Mouse (Mus musculus): Measurements from ENCODE around the gene Gm17490. TPM values are rescaled to one million over a fixed set of nuclear protein-coding genes. Genes with fewer than 3 reads are reported as not detected.
"Not testable (repeated sequence)": the region's sequence is repeated elsewhere in the genome, so short reads cannot be mapped to it uniquely, and the experiment has no call there.

The Gm17490 gene
- polyA plus RNA-seq, 1 experiment from 2014 or later = not detected

GRCm38 (mm10) chr2:11619598-11619997 lies 6.5 kb downstream of the Gm17490 start:
- Histone ChIP-seq H3K36me3 (no peaks in the 10 kb centered on the region), H3K27me3 (no peaks in the 10 kb centered on the region), H3K9me3 (0 out of 2 replicates have a peak, but pooled peaks cover 5% of the 10 kb centered on the region), H3K4me3 (no peak overlapping the region), H3K4me2 (no peak overlapping the region), H3K27ac (no peak overlapping the region), H3K4me1 (replicated peaks) (no peaks in the 10 kb centered on the region), H3K9ac (no peak overlapping the region)
- ATAC-seq (ENCODE audit: low FRiP score) = no peak
- WGBS = 76% methylated on average over 2 of the region's 2 CpGs

- Histone ChIP-seq H3K4me1 (replicated peaks) (no peaks in the 10 kb centered on the region), H3K4me2 (no peak overlapping the region), H3K4me3 (no peak overlapping the region), H3K9me3 (0 out of 2 replicates have a peak, but pooled peaks cover 5% of the 10 kb centered on the region), H3K36me3 (no peaks in the 10 kb centered on the region), H3K9ac (no peak overlapping the region), H3K27ac (no peak overlapping the region), H3K27me3 (no peaks in the 10 kb centered on the region)
- no peak for ATAC-seq (ENCODE audit: low FRiP score)
- WGBS = 93% methylated on average over 9 of the region's 9 CpGs
These were observed 9.2 kb downstream of the Gm17490 start for GRCm38 (mm10) chr2:11616846-11617245.

- H3K4me2 ChIP-seq; H3K4me3 ChIP-seq; H3K36me3 ChIP-seq; ATAC-seq (ENCODE audit: low FRiP score); H3K27ac ChIP-seq; H3K9me3 ChIP-seq; H3K9ac ChIP-seq; H3K27me3 ChIP-seq; H3K4me1 ChIP-seq (replicated peaks): not testable (repeated sequence)
- 89% methylated on average over 6 of the region's 6 CpGs for WGBS
These were observed 13.1 kb downstream of the Gm17490 start for GRCm38 (mm10) chr2:11612939-11613338.

GRCm38 (mm10) chr2:11606718-11607117 lies 19.3 kb downstream of the Gm17490 start:
- H3K4me2 ChIP-seq; H3K36me3 ChIP-seq; H3K9ac ChIP-seq; H3K4me3 ChIP-seq; H3K9me3 ChIP-seq; H3K27me3 ChIP-seq; H3K27ac ChIP-seq; ATAC-seq (ENCODE audit: low FRiP score); H3K4me1 ChIP-seq (replicated peaks): not testable (repeated sequence)
- WGBS = 87% methylated on average over 4 of the region's 4 CpGs

- no peak overlapping the region for H3K9ac ChIP-seq
- H3K27ac ChIP-seq = no peak overlapping the region
- no peak for ATAC-seq (ENCODE audit: low FRiP score)
- H3K9me3 ChIP-seq = no peaks in the 10 kb centered on the region
- H3K4me1 ChIP-seq (replicated peaks) = peaks cover 17% of the 10 kb centered on the region
- H3K36me3 ChIP-seq = peaks cover 12% of the 10 kb centered on the region
- H3K4me3 ChIP-seq = no peak overlapping the region
- no peak overlapping the region for H3K4me2 ChIP-seq
- no peaks in the 10 kb centered on the region for H3K27me3 ChIP-seq
These were observed 21.2 kb downstream of the Gm17490 start for GRCm38 (mm10) chr2:11604911-11605310.

GRCm38 (mm10) chr2:11604053-11604452 lies 22.0 kb downstream of the Gm17490 start, which contains the start of gene Rbm17:
Gene Rbm17, minus strand, starts transcription at chr2:11604153.
- Histone ChIP-seq H3K4me3 (peak within 1 kb of the TSS; percentile 96), H3K36me3 (peaks cover 19% of the 10 kb centered on the region), H3K4me1 (replicated peaks) (peaks cover 17% of the 10 kb centered on the region), H3K9me3 (no peaks in the 10 kb centered on the region), H3K9ac (peak within 1 kb of the TSS; percentile 93), H3K27ac (peak within 1 kb of the TSS; percentile 78), H3K4me2 (peak within 1 kb of the TSS; percentile 76), H3K27me3 (no peaks in the 10 kb centered on the region)
- no peak for ATAC-seq (ENCODE audit: low FRiP score)
- WGBS = 82% methylated on average over 5 of the region's 5 CpGs

- peak; percentile 100 for ATAC-seq (ENCODE audit: low FRiP score)
- H3K9me3 ChIP-seq = no peaks in the 10 kb centered on the region
These were observed 23.3 kb downstream of the Gm17490 start for GRCm38 (mm10) chr2:11602506-11603489.

GRCm38 (mm10) chr2:11601795-11602194 lies 24.3 kb downstream of the Gm17490 start:
- Histone ChIP-seq H3K27me3 (no peaks in the 10 kb centered on the region), H3K4me2 (peak overlapping the region; percentile 76), H3K9me3 (no peaks in the 10 kb centered on the region), H3K36me3 (peaks cover 42% of the 10 kb centered on the region), H3K9ac (peak overlapping the region; percentile 93), H3K27ac (no peak overlapping the region), H3K4me3 (peak overlapping the region; percentile 96), H3K4me1 (replicated peaks) (peaks cover 17% of the 10 kb centered on the region)
- WGBS = 88% methylated on average over 6 of the region's 6 CpGs
- ATAC-seq (ENCODE audit: low FRiP score) = no peak

More at GRCm38 (mm10) chr2:11602506-11603489, 23.3 kb downstream of the Gm17490 start:
- Histone ChIP-seq H3K27me3 (no peaks in the 10 kb centered on the region), H3K4me3 (peak overlapping the region; percentile 96), H3K27ac (peak overlapping the region; percentile 78), H3K4me1 (replicated peaks) (peaks cover 17% of the 10 kb centered on the region), H3K4me2 (peak overlapping the region; percentile 76), H3K36me3 (peaks cover 32% of the 10 kb centered on the region), H3K9ac (peak overlapping the region; percentile 93)
- under 1% methylated on average over 78 of the region's 78 CpGs for WGBS

- ATAC-seq (ENCODE audit: low FRiP score) = no peak
- no peak overlapping the region for H3K4me2 ChIP-seq
- H3K27me3 ChIP-seq = no peaks in the 10 kb centered on the region
- peaks cover 74% of the 10 kb centered on the region for H3K36me3 ChIP-seq
- H3K4me1 ChIP-seq (replicated peaks) = peaks cover 17% of the 10 kb centered on the region
- H3K9me3 ChIP-seq = no peaks in the 10 kb centered on the region
- no peak overlapping the region for H3K9ac ChIP-seq
- 98% methylated on average over 7 of the region's 7 CpGs for WGBS
- no peak overlapping the region for H3K27ac ChIP-seq
- no peak overlapping the region for H3K4me3 ChIP-seq
These were observed 28.2 kb downstream of the Gm17490 start for GRCm38 (mm10) chr2:11597906-11598305.

GRCm38 (mm10) chr2:11596690-11597089 lies 29.4 kb downstream of the Gm17490 start:
- 94% methylated on average over 2 of the region's 2 CpGs for WGBS
- Histone ChIP-seq H3K4me3 (no peak overlapping the region), H3K4me1 (replicated peaks) (peaks cover 10% of the 10 kb centered on the region), H3K9ac (no peak overlapping the region), H3K27me3 (no peaks in the 10 kb centered on the region), H3K27ac (no peak overlapping the region), H3K4me2 (no peak overlapping the region), H3K9me3 (no peaks in the 10 kb centered on the region), H3K36me3 (peaks cover 86% of the 10 kb centered on the region)
- ATAC-seq (ENCODE audit: low FRiP score) = no peak

GRCm38 (mm10) chr2:11587996-11588395 lies 38.1 kb downstream of the Gm17490 start:
- Histone ChIP-seq H3K9me3 (no peaks in the 10 kb centered on the region), H3K27ac (no peak overlapping the region), H3K36me3 (peaks cover 100% of the 10 kb centered on the region), H3K4me1 (replicated peaks) (no peaks in the 10 kb centered on the region), H3K9ac (no peak overlapping the region), H3K4me2 (no peak overlapping the region), H3K27me3 (no peaks in the 10 kb centered on the region), H3K4me3 (no peak overlapping the region)
- ATAC-seq (ENCODE audit: low FRiP score) = no peak
- 91% methylated on average over 4 of the region's 4 CpGs for WGBS

- H3K4me3 ChIP-seq = no peak overlapping the region
- WGBS = 99% methylated on average over 4 of the region's 4 CpGs
- peaks cover 30% of the 10 kb centered on the region for H3K36me3 ChIP-seq
- no peak overlapping the region for H3K4me2 ChIP-seq
- H3K4me1 ChIP-seq (replicated peaks) = no peaks in the 10 kb centered on the region
- no peak for ATAC-seq (ENCODE audit: low FRiP score)
- no peaks in the 10 kb centered on the region for H3K9me3 ChIP-seq
- H3K9ac ChIP-seq = no peak overlapping the region
- no peaks in the 10 kb centered on the region for H3K27me3 ChIP-seq
- H3K27ac ChIP-seq = no peak overlapping the region
These were observed 46.7 kb downstream of the Gm17490 start for GRCm38 (mm10) chr2:11579399-11579798.

- WGBS = 92% methylated on average over 6 of the region's 6 CpGs
- Histone ChIP-seq H3K4me3 (no peak overlapping the region), H3K36me3 (peaks cover 18% of the 10 kb centered on the region), H3K27me3 (no peaks in the 10 kb centered on the region), H3K9me3 (no peaks in the 10 kb centered on the region), H3K4me1 (replicated peaks) (no peaks in the 10 kb centered on the region), H3K27ac (no peak overlapping the region), H3K4me2 (no peak overlapping the region), H3K9ac (no peak overlapping the region)
- ATAC-seq (ENCODE audit: low FRiP score) = no peak
These were observed 47.9 kb downstream of the Gm17490 start for GRCm38 (mm10) chr2:11578187-11578586.

Data from hindbrain, embryonic 13.5 days (tissue).